Mouse (Mus musculus) kidney, embryonic 16.5 days (tissue): ENCODE results near the gene Peg12. TPM values are rescaled to one million over a fixed set of nuclear protein-coding genes. Genes with fewer than 3 reads are reported as not detected.

Experiments
- ATAC-seq: fragments of 200-750 bp; cut with Nextera tagmentation; 2 replicates; pipeline ENCODE4 v1.8.0; 2017; ENCODE audit warnings: moderate TSS enrichment; ENCODE audit not compliant: low FRiP score, low TSS enrichment
- H3K27ac ChIP-seq: fragments of 300-500 bp; sonication (generic); 2 replicates; pipeline ENCODE4 v1.5.1; 2014; ENCODE audit warnings: low read length
- H3K27me3 ChIP-seq: fragments of 300-500 bp; sonication (generic); 2 replicates; pipeline ENCODE4 v1.6.1; 2014; ENCODE audit warnings: low read length, control low read depth, mixed read lengths; ENCODE audit not compliant: insufficient read depth
- H3K36me3 ChIP-seq: fragments of 300-500 bp; sonication (generic); 2 replicates; pipeline ENCODE4 v1.6.1; 2014; ENCODE audit warnings: low read length, control low read depth, mixed read lengths; ENCODE audit not compliant: insufficient read depth
- H3K4me1 ChIP-seq: fragments of 300-500 bp; sonication (generic); 2 replicates; pipeline ENCODE4 v1.6.1; 2014; ENCODE audit warnings: low read length, control low read depth, mixed read lengths; ENCODE audit not compliant: insufficient read depth
- H3K4me2 ChIP-seq: fragments of 300-500 bp; sonication (generic); replicated peaks from 2 replicates; pipeline ENCODE4 v1.6.1; 2014; ENCODE audit warnings: low read depth, low read length
- H3K4me3 ChIP-seq: fragments of 300-500 bp; sonication (generic); 2 replicates; pipeline ENCODE4 v1.5.1; 2014; ENCODE audit warnings: mild to moderate bottlenecking, low read length
- H3K9ac ChIP-seq: fragments of 300-500 bp; sonication (generic); replicated peaks from 2 replicates; pipeline ENCODE4 v1.6.1; 2014; ENCODE audit warnings: low read length
- H3K9me3 ChIP-seq: fragments of 300-500 bp; sonication (generic); 2 replicates; pipeline ENCODE4 v1.6.1; 2016; ENCODE audit warnings: low read length, control low read depth
- WGBS: fragments of 180-500 bp; shearing (Covaris S2); extraction: QIAGEN DNeasy Blood & Tissue Kit; methylation state at CpG from one replicate; pipeline ENCODE4 v1.1.7; 2014; 5-methylcytosine and 5-hydroxymethylcytosine counted together
- polyA plus RNA-seq: library from polyadenylated mRNA; unstranded; fragments of >200 nt; fragmentation: Nextera tagmentation; extraction: Ambion mirVana; gene quantifications from 2 replicates; pipeline ENCODE4 v1.2.1, GENCODE M21; 2015

Gene Peg12
- polyA plus RNA-seq, 1 experiment from 2014 or later = 24.2 TPM

GRCm38 (mm10) chr7:62423210-62423609 lies 41.1 kb downstream of the Peg12 start:
- peaks cover 9% of the 10 kb centered on the region; the same call in 1 of the 2 replicates for H3K9me3 ChIP-seq
- no peak for ATAC-seq
- no peak overlapping the region for H3K4me3 ChIP-seq
- no peak overlapping the region for H3K9ac ChIP-seq
- H3K27me3 ChIP-seq = no peaks in the 10 kb centered on the region; the same call in 1 of the 2 replicates
- H3K27ac ChIP-seq = no peak overlapping the region
- no peak overlapping the region for H3K4me2 ChIP-seq
- 47% methylated on average over 4 of the region's 4 CpGs for WGBS
- no peaks in the 10 kb centered on the region for H3K36me3 ChIP-seq
- peaks cover 8% of the 10 kb centered on the region for H3K4me1 ChIP-seq

GRCm38 (mm10) chr7:62420566-62420965 lies 43.7 kb downstream of the Peg12 start:
- peaks cover 9% of the 10 kb centered on the region; the same call in 1 of the 2 replicates for H3K9me3 ChIP-seq
- no peak overlapping the region for H3K9ac ChIP-seq
- H3K27me3 ChIP-seq = no peaks in the 10 kb centered on the region; the same call in 1 of the 2 replicates
- no peaks in the 10 kb centered on the region for H3K36me3 ChIP-seq
- 70% methylated on average over 6 of the region's 6 CpGs for WGBS
- ATAC-seq = no peak
- H3K27ac ChIP-seq = no peak overlapping the region
- H3K4me2 ChIP-seq = 0 out of 2 replicates have a peak overlapping the region, but pooled peaks have one; percentile 48
- H3K4me1 ChIP-seq = peaks cover 8% of the 10 kb centered on the region
- no peak overlapping the region for H3K4me3 ChIP-seq

GRCm38 (mm10) chr7:62419493-62420360 lies 44.6 kb downstream of the Peg12 start, which contains the start of gene Mkrn3:
TSS of gene Mkrn3 (minus strand) at chr7:62420139.
- peak; percentile 84 for ATAC-seq
- H3K9ac ChIP-seq = peak within 1 kb of the TSS; percentile 79
- H3K27me3 ChIP-seq = no peaks in the 10 kb centered on the region; the same call in 1 of the 2 replicates
- 27% methylated on average over 49 of the region's 49 CpGs for WGBS
- no peaks in the 10 kb centered on the region for H3K36me3 ChIP-seq
- H3K27ac ChIP-seq = no peak within 1 kb of the TSS
- peaks cover 9% of the 10 kb centered on the region; the same call in 1 of the 2 replicates for H3K9me3 ChIP-seq
- peaks cover 8% of the 10 kb centered on the region for H3K4me1 ChIP-seq
- peak within 1 kb of the TSS; percentile 54 for H3K4me2 ChIP-seq
- peak within 1 kb of the TSS; percentile 68 for H3K4me3 ChIP-seq

GRCm38 (mm10) chr7:62419105-62419492 lies 45.2 kb downstream of the Peg12 start:
- H3K9ac ChIP-seq = peak overlapping the region; percentile 79
- WGBS = 59% methylated on average over 17 of the region's 17 CpGs
- H3K4me3 ChIP-seq = peak overlapping the region; percentile 68
- peak; percentile 65 for ATAC-seq
- H3K4me2 ChIP-seq = peak overlapping the region; percentile 54
- H3K27me3 ChIP-seq = no peaks in the 10 kb centered on the region; the same call in 1 of the 2 replicates
- no peaks in the 10 kb centered on the region for H3K36me3 ChIP-seq
- no peak overlapping the region for H3K27ac ChIP-seq
- peaks cover 9% of the 10 kb centered on the region; the same call in 1 of the 2 replicates for H3K9me3 ChIP-seq
- H3K4me1 ChIP-seq = peaks cover 8% of the 10 kb centered on the region

- Histone ChIP-seq H3K27ac (no peak overlapping the region), H3K36me3 (no peaks in the 10 kb centered on the region), H3K4me2 (peak overlapping the region; percentile 54), H3K4me3 (no peak overlapping the region; the same call in 1 of the 2 replicates), H3K9ac (no peak overlapping the region), H3K9me3 (peaks cover 9% of the 10 kb centered on the region; the same call in 1 of the 2 replicates), H3K27me3 (no peaks in the 10 kb centered on the region; the same call in 1 of the 2 replicates), H3K4me1 (peaks cover 8% of the 10 kb centered on the region)
- no peak for ATAC-seq
- WGBS = 85% methylated on average over 9 of the region's 9 CpGs
These were observed 46.0 kb downstream of the Peg12 start for GRCm38 (mm10) chr7:62418346-62418745.

GRCm38 (mm10) chr7:62416173-62416572 lies 48.1 kb downstream of the Peg12 start:
- Histone ChIP-seq H3K9me3 (peaks cover 9% of the 10 kb centered on the region; the same call in 1 of the 2 replicates), H3K27me3 (no peaks in the 10 kb centered on the region), H3K4me1 (peaks cover 8% of the 10 kb centered on the region), H3K9ac (no peak overlapping the region), H3K4me3 (no peak overlapping the region), H3K4me2 (no peak overlapping the region), H3K36me3 (no peaks in the 10 kb centered on the region), H3K27ac (no peak overlapping the region)
- ATAC-seq = no peak

GRCm38 (mm10) chr7:62415222-62415621 lies 49.1 kb downstream of the Peg12 start:
- WGBS = 78% methylated on average over 1 of the region's 1 CpGs
- no peaks in the 10 kb centered on the region for H3K36me3 ChIP-seq
- H3K9me3 ChIP-seq = peaks cover 4% of the 10 kb centered on the region; the same call in 1 of the 2 replicates
- ATAC-seq = no peak
- H3K9ac ChIP-seq = no peak overlapping the region
- H3K27me3 ChIP-seq = no peaks in the 10 kb centered on the region
- no peak overlapping the region for H3K4me2 ChIP-seq
- no peak overlapping the region for H3K4me3 ChIP-seq
- peaks cover 8% of the 10 kb centered on the region for H3K4me1 ChIP-seq
- H3K27ac ChIP-seq = no peak overlapping the region

Other genes with a start within 250 kb of the Peg12 start
- 76.5 and 81.6 TPM in 2 replicates for gene Ndn, start 117.9 kb downstream of the Peg12 start, polyA plus RNA-seq
- gene Magel2, start 87.5 kb downstream of the Peg12 start, polyA plus RNA-seq = 0.74 and 1.1 TPM in 2 replicates
- gene Mkrn3, start 44.4 kb downstream of the Peg12 start, polyA plus RNA-seq = 5.1 and 5.2 TPM in 2 replicates